Comparison of ENCODE assay signal across 8 mouse cellular contexts in genomic region chr8:61760190-61760578, GRCm38 (mm10).
DNase-seq lines count a peak whose midpoint lies in the region; ATAC-seq and TF ChIP-seq lines count a peak whose summit lies in the region.

No protein-coding gene starts in this region.

- ATAC-seq in forebrain, embryonic 16.5 days = no peak; the same call in none of the 2 replicates
- no peak for ATAC-seq in liver, embryonic 15.5 days (ENCODE audit: insufficient read depth)

- H3K79me3 ChIP-seq in C2C12 (ENCODE audit: low read depth) = peaks cover 5% of the 10 kb centered on the region

- 31% methylated on average over 8 of the region's 8 CpGs for WGBS in heart, adult 2 months
- 13% methylated on average over 8 of the region's 8 CpGs for WGBS in forebrain, embryonic 16.5 days
- WGBS in liver, embryonic 15.5 days (ENCODE audit: insufficient replicate concordance) = 22% methylated on average over 8 of the region's 8 CpGs

- H3K9ac ChIP-seq in heart, adult 2 months (ENCODE audit: low read depth, low read length) = no peak overlapping the region; the same call in 1 of the 2 replicates
- peak overlapping the region; percentile 66 for H3K9ac ChIP-seq in forebrain, embryonic 16.5 days (replicated peaks; ENCODE audit: low read depth, low read length)
- H3K9ac ChIP-seq in liver, embryonic 15.5 days = no peak overlapping the region

- H3K27me3 ChIP-seq in heart, adult 2 months (ENCODE audit: control insufficient read depth, insufficient read depth, low read length) = no peaks in the 10 kb centered on the region
- no peaks in the 10 kb centered on the region for H3K27me3 ChIP-seq in C2C12 (ENCODE audit: control insufficient read depth, insufficient read depth, insufficient read length)
- no peaks in the 10 kb centered on the region for H3K27me3 ChIP-seq in forebrain, embryonic 16.5 days (replicated peaks; ENCODE audit: control insufficient read depth, insufficient read depth, low read length)
- H3K27me3 ChIP-seq in liver, embryonic 15.5 days = peaks cover 30% of the 10 kb centered on the region

- no peak for TF ChIP-seq POLR2A in heart, adult 2 months (IDR thresholded peaks at IDR 0.05; ENCODE audit: insufficient read depth, low read depth, low read length)

- peak overlapping the region; percentile 32; the same call in 1 of the 2 replicates for H3K27ac ChIP-seq in heart, adult 2 months
- no peak overlapping the region for H3K27ac ChIP-seq in forebrain, embryonic 16.5 days (ENCODE audit: low read length)
- H3K27ac ChIP-seq in liver, embryonic 15.5 days (replicated peaks) = no peak overlapping the region

- peaks cover 5% of the 10 kb centered on the region; the same call in 1 of the 2 replicates for H3K36me3 ChIP-seq in heart, adult 2 months (ENCODE audit: control insufficient read depth, insufficient read depth, low read length)
- peaks cover 6% of the 10 kb centered on the region for H3K36me3 ChIP-seq in C2C12 (ENCODE audit: control insufficient read depth, insufficient read depth)
- H3K36me3 ChIP-seq in forebrain, embryonic 16.5 days (ENCODE audit: control insufficient read depth, insufficient read depth) = no peaks in the 10 kb centered on the region
- no peaks in the 10 kb centered on the region for H3K36me3 ChIP-seq in liver, embryonic 15.5 days (replicated peaks)

- peaks cover 5% of the 10 kb centered on the region; the same call in 1 of the 2 replicates for H3K4me1 ChIP-seq in heart, adult 2 months (ENCODE audit: control insufficient read depth, insufficient read depth, low read length)
- peaks cover 23% of the 10 kb centered on the region for H3K4me1 ChIP-seq in forebrain, embryonic 16.5 days (replicated peaks; ENCODE audit: control insufficient read depth, insufficient read depth, low read length)
- 0 out of 2 replicates have a peak, but pooled peaks cover 5% of the 10 kb centered on the region for H3K4me1 ChIP-seq in liver, embryonic 15.5 days (replicated peaks)

- intact Hi-C loops in heart, adult 2 months (cut with DNase I) = loop anchor here (5.0 kb wide), 1 partner anchor 62 kb away; no protein-coding TSS in a partner anchor

- no peaks in the 10 kb centered on the region for H3K79me2 ChIP-seq in heart, adult 2 months (replicated peaks; ENCODE audit: control insufficient read depth, insufficient read depth, low read length)
- peaks cover 35% of the 10 kb centered on the region for H3K79me2 ChIP-seq in C2C12 (ENCODE audit: control insufficient read depth, insufficient read depth)

- TF ChIP-seq CTCF in heart, adult 2 months (IDR thresholded peaks at IDR 0.05) = no peak
- no peak for TF ChIP-seq CTCF in C2C12 (IDR thresholded peaks at IDR 0.05; ENCODE audit: control insufficient read depth, insufficient read depth, insufficient read length)

- H3ac ChIP-seq in C2C12 (ENCODE audit: control insufficient read depth, insufficient read length, low read depth) = peak overlapping the region; percentile 90

- peak overlapping the region; percentile 52 for H3K4me3 ChIP-seq in heart, adult 2 months
- peak overlapping the region; percentile 47 for H3K4me3 ChIP-seq in C2C12 (ENCODE audit: insufficient read depth, poor library complexity, severe bottlenecking)
- peak overlapping the region; percentile 66 for H3K4me3 ChIP-seq in forebrain, embryonic 16.5 days (replicated peaks; ENCODE audit: low read length)
- peak overlapping the region; percentile 42 for H3K4me3 ChIP-seq in liver, embryonic 15.5 days (replicated peaks)

- peak overlapping the region; percentile 98 for H3K4me2 ChIP-seq in forebrain, embryonic 16.5 days (ENCODE audit: low read length)
- H3K4me2 ChIP-seq in liver, embryonic 15.5 days = peak overlapping the region; percentile 63

- 0 out of 2 replicates have a peak, but pooled peaks cover 2% of the 10 kb centered on the region for H3K9me3 ChIP-seq in forebrain, embryonic 16.5 days (ENCODE audit: control insufficient read depth, low read length)
- H3K9me3 ChIP-seq in liver, embryonic 15.5 days (replicated peaks) = no peaks in the 10 kb centered on the region

- no peak for TF ChIP-seq EP300 in heart, adult 2 months (IDR thresholded peaks at IDR 0.05; ENCODE audit: insufficient read depth, low read depth, low read length)

- no peak for DNase-seq in heart, adult 2 months
- no peak for DNase-seq in heart, adult 9 months (ENCODE audit: low spot score in 2 of 2)
- no peak for DNase-seq in cerebellum, postnatal 10 days
- DNase-seq in layer of hippocampus, postnatal 25 days (ENCODE audit: extremely low spot score in 1 of 2, low spot score in 1 of 2) = no peak
- DNase-seq in thymus, postnatal 0 days (ENCODE audit: low spot score) = no peak

TF ChIP-seq in C2C12, 6 proteins besides CTCF, POLR2A, EP300 and RAD21:
- TF ChIP-seq MAX (IDR thresholded peaks at IDR 0.05) (no peak), CEBPB (IDR thresholded peaks at IDR 0.05; ENCODE audit: low read depth) (no peak)
